Mouse (Mus musculus) MEL (cell line): ENCODE data around the gene Setd4. TPM values are rescaled to one million over a fixed set of nuclear protein-coding genes. Genes with fewer than 3 reads are reported as not detected.

ENCODE experiments used
- DNase-seq: peaks from one replicate; pipeline ENCODE4 v3.0.0; 2011; ENCODE audit warnings: low read depth, low spot score
- H3K27ac ChIP-seq: 2 replicates; pipeline ENCODE4 v1.5.1; 2012; ENCODE audit warnings: low read depth, mild to moderate bottlenecking, control low read depth, low read length, moderate library complexity; ENCODE audit not compliant: control insufficient read depth
- H3K27me3 ChIP-seq, 2 experiments: fragments of 150-350 bp in 1 of 2; sonication (generic) in 1 of 2; 2 replicates each; pipeline ENCODE4 v1.6.1; 2012; ENCODE audit warnings: low read length in 2 of 2, mild to moderate bottlenecking in 2 of 2, improper control_type of control experiment in 1 of 2, moderate library complexity in 1 of 2; ENCODE audit not compliant: insufficient read depth in 2 of 2, control insufficient read depth in 1 of 2
- H3K36me3 ChIP-seq, 2 experiments: 2 replicates each; pipeline ENCODE4 v1.6.1; 2012 to 2014; ENCODE audit warnings: low read length in 2 of 2, improper control_type of control experiment in 1 of 2, inconsistent platforms in 1 of 2, mild to moderate bottlenecking in 1 of 2; ENCODE audit not compliant: insufficient read depth in 2 of 2, control insufficient read depth in 1 of 2
- H3K4me1 ChIP-seq, 2 experiments: fragments of 150-350 bp in 1 of 2; sonication (generic) in 1 of 2; 2 replicates each; pipeline ENCODE4 v1.6.1; 2012; ENCODE audit warnings: low read length in 2 of 2, improper control_type of control experiment in 1 of 2, mild to moderate bottlenecking in 1 of 2; ENCODE audit not compliant: insufficient read depth in 2 of 2, control insufficient read depth in 1 of 2
- H3K4me3 ChIP-seq, 2 experiments: fragments of 150-350 bp in 1 of 2; sonication (generic) in 1 of 2; 2 replicates each; pipeline ENCODE4 v1.5.1; 2012; ENCODE audit warnings: low read depth in 2 of 2, low read length in 2 of 2, mild to moderate bottlenecking in 2 of 2, moderate library complexity in 2 of 2, control low read depth in 1 of 2, improper control_type of control experiment in 1 of 2; ENCODE audit not compliant: control insufficient read depth in 1 of 2, insufficient read depth in 1 of 2
- H3K79me2 ChIP-seq: 2 replicates; pipeline ENCODE4 v1.6.1; 2012; ENCODE audit warnings: mild to moderate bottlenecking, low read length, moderate library complexity; ENCODE audit not compliant: control insufficient read depth, poor library complexity, insufficient read depth
- H3K9ac ChIP-seq: 2 replicates; pipeline ENCODE4 v1.6.1; 2012; ENCODE audit warnings: low read depth, mild to moderate bottlenecking, control low read depth, low read length, moderate library complexity; ENCODE audit not compliant: control insufficient read depth, poor library complexity, severe bottlenecking
- H3K9me3 ChIP-seq: fragments of 150-350 bp; sonication (generic); replicated peaks from 2 replicates; pipeline ENCODE4 v1.6.1; 2012; ENCODE audit warnings: mild to moderate bottlenecking, low read length, improper control_type of control experiment, moderate library complexity; ENCODE audit not compliant: insufficient read depth
- BHLHE40 ChIP-seq: IDR thresholded peaks from 2 replicates; pipeline ENCODE4 v1.6.1; 2012; ENCODE audit warnings: low read depth, mild to moderate bottlenecking, inconsistent platforms, low read length, improper control_type of control experiment, borderline replicate concordance
- CTCF ChIP-seq, 3 experiments: IDR thresholded peaks in 2 of 3; conservative IDR thresholded peaks in 1 of 3; 2 replicates each; pipeline ENCODE4 v1.5.1; 2011 to 2012; ENCODE audit warnings: low read length in 3 of 3, low read depth in 2 of 3, mild to moderate bottlenecking in 2 of 3, improper control_type of control experiment in 1 of 3, inconsistent platforms in 1 of 3, mixed read lengths in 1 of 3, moderate library complexity in 1 of 3; ENCODE audit not compliant: control insufficient read depth in 1 of 3, insufficient read depth in 1 of 3, poor library complexity in 1 of 3, severe bottlenecking in 1 of 3
- E2F4 ChIP-seq: IDR thresholded peaks from 2 replicates; pipeline ENCODE4 v1.6.1; 2011; ENCODE audit warnings: low read depth, low read length, improper control_type of control experiment, borderline replicate concordance
- ELF1 ChIP-seq: IDR thresholded peaks from 2 replicates; pipeline ENCODE4 v1.6.1; 2014; ENCODE audit warnings: low read depth, mild to moderate bottlenecking, inconsistent platforms, low read length, improper control_type of control experiment, moderate library complexity
- EP300 ChIP-seq, 2 experiments: IDR thresholded peaks; 2 replicates each; pipeline ENCODE4 v1.6.1; 2011; ENCODE audit warnings: improper control_type of control experiment in 2 of 2, low read length in 2 of 2, low read depth in 1 of 2, mild to moderate bottlenecking in 1 of 2
- ETS1 ChIP-seq: IDR thresholded peaks from 2 replicates; pipeline ENCODE4 v1.6.1; 2012; ENCODE audit warnings: low read depth, mild to moderate bottlenecking, inconsistent platforms, low read length, improper control_type of control experiment, moderate library complexity
- GABPA ChIP-seq: IDR thresholded peaks from 2 replicates; pipeline ENCODE4 v1.6.1; 2012; ENCODE audit warnings: low read depth, mild to moderate bottlenecking, inconsistent platforms, low read length, improper control_type of control experiment, moderate library complexity
- JUND ChIP-seq: IDR thresholded peaks from 2 replicates; pipeline ENCODE4 v1.6.1; 2011; ENCODE audit warnings: low read depth, mild to moderate bottlenecking, improper control_type of control experiment, low read length
- KAT2A ChIP-seq: conservative IDR thresholded peaks from 2 replicates; pipeline ENCODE4 v1.6.1; 2012; ENCODE audit warnings: low read depth, low read length, improper control_type of control experiment, inconsistent platforms
- MAFK ChIP-seq: IDR thresholded peaks from 2 replicates; pipeline ENCODE4 v1.6.1; 2011; ENCODE audit warnings: low read depth, mild to moderate bottlenecking, low read length, improper control_type of control experiment, borderline replicate concordance
- MAX ChIP-seq: IDR thresholded peaks from 2 replicates; pipeline ENCODE4 v1.6.1; 2011; ENCODE audit warnings: low read length, improper control_type of control experiment
- MAZ ChIP-seq: IDR thresholded peaks from 2 replicates; pipeline ENCODE4 v1.6.1; 2012; ENCODE audit warnings: low read depth, mild to moderate bottlenecking, inconsistent platforms, low read length, improper control_type of control experiment
- MEF2A ChIP-seq: IDR thresholded peaks from 2 replicates; pipeline ENCODE4 v1.6.1; 2014; ENCODE audit warnings: low read depth, mild to moderate bottlenecking, inconsistent platforms, low read length, improper control_type of control experiment; ENCODE audit not compliant: poor library complexity, insufficient replicate concordance, severe bottlenecking; ENCODE audit errors: extremely low read depth
- MXI1 ChIP-seq: IDR thresholded peaks from 2 replicates; pipeline ENCODE4 v1.6.1; 2011; ENCODE audit warnings: mild to moderate bottlenecking, low read depth, low read length, improper control_type of control experiment
- MYB ChIP-seq: IDR thresholded peaks from 2 replicates; pipeline ENCODE4 v1.6.1; 2011; ENCODE audit warnings: mild to moderate bottlenecking, low read depth, low read length, improper control_type of control experiment
- MYC ChIP-seq: IDR thresholded peaks from 2 replicates; pipeline ENCODE4 v1.6.1; 2011; ENCODE audit warnings: low read depth, mild to moderate bottlenecking, low read length, improper control_type of control experiment, moderate library complexity
- NELFE ChIP-seq: IDR thresholded peaks from 2 replicates; pipeline ENCODE4 v1.6.1; 2011; ENCODE audit warnings: low read depth, low read length, improper control_type of control experiment
- NRF1 ChIP-seq: IDR thresholded peaks from 2 replicates; pipeline ENCODE4 v1.6.1; 2014; ENCODE audit warnings: low read depth, mild to moderate bottlenecking, inconsistent platforms, low read length, improper control_type of control experiment, moderate library complexity; ENCODE audit not compliant: poor library complexity, insufficient read depth, severe bottlenecking
- POLR2A ChIP-seq, 2 experiments: IDR thresholded peaks; 2 replicates each; pipeline ENCODE4 v1.6.1; 2011 to 2012; ENCODE audit warnings: low read length in 2 of 2, mild to moderate bottlenecking in 2 of 2, control low read depth in 1 of 2, improper control_type of control experiment in 1 of 2, low read depth in 1 of 2, moderate library complexity in 1 of 2; ENCODE audit not compliant: control insufficient read depth in 1 of 2, insufficient read depth in 1 of 2, poor library complexity in 1 of 2
- RAD21 ChIP-seq: IDR thresholded peaks from 2 replicates; pipeline ENCODE4 v1.6.1; 2011; ENCODE audit warnings: mild to moderate bottlenecking, low read depth, low read length, improper control_type of control experiment
- RCOR1 ChIP-seq: IDR thresholded peaks from 2 replicates; pipeline ENCODE4 v1.6.1; 2012; ENCODE audit warnings: low read depth, mild to moderate bottlenecking, inconsistent platforms, low read length, improper control_type of control experiment
- USF1 ChIP-seq: IDR thresholded peaks from 2 replicates; pipeline ENCODE4 v1.6.1; 2014; ENCODE audit warnings: low read depth, mild to moderate bottlenecking, inconsistent platforms, low read length, improper control_type of control experiment, moderate library complexity
- USF2 ChIP-seq, 2 experiments: IDR thresholded peaks; 2 replicates each; pipeline ENCODE4 v1.6.1; 2011 to 2012; ENCODE audit warnings: improper control_type of control experiment in 2 of 2, low read length in 2 of 2, borderline replicate concordance in 1 of 2, inconsistent platforms in 1 of 2, low read depth in 1 of 2, mild to moderate bottlenecking in 1 of 2; ENCODE audit not compliant: insufficient read depth in 1 of 2
- ZMIZ1 ChIP-seq: IDR thresholded peaks from 2 replicates; pipeline ENCODE4 v1.6.1; 2012; ENCODE audit warnings: low read depth, mild to moderate bottlenecking, inconsistent platforms, low read length, improper control_type of control experiment, moderate library complexity
- polyA plus RNA-seq, 2 experiments: library from polyadenylated mRNA; stranded (reverse) in 1 of 2; unstranded in 1 of 2; fragments of >175 nt in 1 of 2; fragments of >200 nt in 1 of 2; gene quantifications; 2 replicates each; pipeline versions ENCODE4 v1.2.1 to v1.2.4; 2012; ENCODE audit warnings: low replicate concordance in 2 of 2, low read depth in 1 of 2; ENCODE audit not compliant: insufficient read length in 2 of 2, insufficient read depth in 1 of 2, missing spikeins in 1 of 2
- total RNA-seq: library from RNA; depleted of rRNA; stranded (reverse); fragments of 300-350 nt; gene quantifications from 2 replicates; pipeline ENCODE4 v1.2.3, GENCODE M21; 2012

Setd4 gene
- total and polyA plus RNA-seq, 3 experiments, result 14.1 to 19.1 TPM; not detected in 1

DNA sequence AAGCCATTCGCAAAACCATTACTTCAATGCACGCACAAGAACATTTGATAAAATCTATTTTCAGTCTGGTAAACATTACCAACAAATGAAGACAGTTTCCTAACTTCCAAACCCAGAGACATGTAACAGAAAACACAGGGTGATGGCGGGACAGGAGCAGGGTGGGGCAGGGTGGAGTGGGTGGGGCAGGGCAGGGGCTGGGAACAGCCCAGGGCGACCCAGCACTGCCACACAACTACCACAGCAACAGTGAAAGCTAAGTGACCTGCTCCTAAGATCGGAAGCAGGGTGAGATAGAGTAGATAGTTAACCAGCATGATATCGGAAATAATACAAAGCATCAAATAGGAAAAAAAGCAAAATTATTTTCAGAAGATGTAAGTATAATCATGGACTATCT, 4.4 kb downstream of the Setd4 start:
- TF ChIP-seq MYC (no peak), NRF1 (no peak), MYB (no peak), JUND (no peak), BHLHE40 (no peak)
- H3K36me3 ChIP-seq, result peaks cover 3 to 7% of the 10 kb centered on the region in 2 experiments; a peak in 3 of 4 replicates
- peaks cover 0 to 7% of the 10 kb centered on the region in 2 experiments; a peak in 1 of 4 replicates for H3K4me1 ChIP-seq
- no peak overlapping the region for H3K4me3 ChIP-seq
- H3K9me3 ChIP-seq, result no peaks in the 10 kb centered on the region
- no peak overlapping the region for H3K27ac ChIP-seq
- H3K9ac ChIP-seq, result no peak overlapping the region
- peaks cover 6% of the 10 kb centered on the region; the same call in 1 of the 2 replicates for H3K79me2 ChIP-seq
- no peak for DNase-seq
- H3K27me3 ChIP-seq, result no peaks in the 10 kb centered on the region

GRCm38 (mm10) chr16:93597551-93597950, 6.3 kb downstream of the Setd4 start:
- Histone ChIP-seq H3K9ac (no peak overlapping the region), H3K27ac (no peak overlapping the region), H3K9me3 (no peaks in the 10 kb centered on the region), H3K4me1 (0 out of 4 replicates have a peak, but pooled peaks cover 0 to under 1% of the 10 kb centered on the region in 2 experiments), H3K79me2 (0 out of 2 replicates have a peak, but pooled peaks cover under 1% of the 10 kb centered on the region), H3K27me3 (no peaks in the 10 kb centered on the region), H3K4me3 (no peak overlapping the region), H3K36me3 (peaks cover 3% of the 10 kb centered on the region in 2 experiments; a peak in 3 of 4 replicates)
- no peak for DNase-seq
- no peak for TF ChIP-seq MXI1
- no peak for TF ChIP-seq RCOR1
- no peak for TF ChIP-seq USF2 (IDR thresholded peaks at IDR 0.05; ENCODE audit: borderline replicate concordance in 1 of 2, insufficient read depth in 1 of 2, low read depth in 1 of 2, low read length in 2 of 2)
- no peak for TF ChIP-seq MAX

DNA sequence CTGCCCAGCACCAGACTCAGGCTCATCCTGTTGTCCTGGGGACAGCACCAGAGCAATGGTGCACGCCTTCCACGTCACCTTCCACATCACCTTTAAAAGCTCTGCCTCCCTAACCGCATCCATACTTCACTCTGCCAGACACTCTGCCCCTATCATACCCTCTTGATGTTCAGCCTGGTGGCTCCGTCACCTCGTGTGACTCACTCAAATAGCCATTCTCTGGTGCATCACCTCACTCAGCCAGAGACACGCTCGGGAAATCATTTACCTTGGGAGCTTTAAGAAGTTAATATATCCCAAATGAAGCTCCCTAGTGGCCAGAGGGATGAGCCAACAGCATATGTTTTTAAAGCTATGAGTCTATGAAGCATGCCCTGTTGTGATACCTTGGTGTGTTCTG, 7.1 kb downstream of the Setd4 start:
- Histone ChIP-seq H3K9me3 (no peaks in the 10 kb centered on the region), H3K27me3 (no peaks in the 10 kb centered on the region), H3K9ac (no peak overlapping the region), H3K36me3 (peaks cover 0 to 3% of the 10 kb centered on the region in 2 experiments; a peak in 1 of 4 replicates), H3K27ac (no peak overlapping the region), H3K4me3 (no peak overlapping the region), H3K79me2 (no peaks in the 10 kb centered on the region), H3K4me1 (no peaks in the 10 kb centered on the region)
- no peak for TF ChIP-seq RCOR1
- no peak for TF ChIP-seq RAD21
- no peak for TF ChIP-seq MAZ
- TF ChIP-seq MXI1, result no peak
- TF ChIP-seq MAFK, result no peak
- no peak for TF ChIP-seq JUND
- TF ChIP-seq MEF2A, result no peak
- no peak for TF ChIP-seq E2F4
- TF ChIP-seq ETS1, result no peak
- TF ChIP-seq ZMIZ1, result no peak
- no peak for TF ChIP-seq ELF1
- no peak for TF ChIP-seq CTCF (IDR thresholded peaks at IDR 0.05 in 2 of 3, conservative IDR thresholded peaks at IDR 0.05 in 1 of 3; ENCODE audit: control insufficient read depth in 1 of 3, insufficient read depth in 1 of 3, low read depth in 2 of 3, low read length in 3 of 3, poor library complexity in 1 of 3, severe bottlenecking in 1 of 3)
- no peak for TF ChIP-seq GABPA
- TF ChIP-seq NELFE, result no peak
- no peak for TF ChIP-seq USF1
- no peak for TF ChIP-seq KAT2A
- TF ChIP-seq BHLHE40, result no peak
- no peak for TF ChIP-seq POLR2A (IDR thresholded peaks at IDR 0.05; ENCODE audit: control insufficient read depth in 1 of 2, insufficient read depth in 1 of 2, low read depth in 1 of 2, low read length in 2 of 2, poor library complexity in 1 of 2)
- TF ChIP-seq NRF1, result no peak
- no peak for TF ChIP-seq EP300 (IDR thresholded peaks at IDR 0.05; ENCODE audit: low read depth in 1 of 2, low read length in 2 of 2)
- DNase-seq, result no peak
